Mouse (Mus musculus): Measurements from ENCODE around the gene Zfhx3.
A peak's percentile ranks its signal among the peaks of the same experiment; 100 is the strongest.

Zfhx3 gene

GRCm38 (mm10) chr8:108706848-108707541 is 764.6 kb downstream of the Zfhx3 start:
- no peak for DNase-seq

GRCm38 (mm10) chr8:108707576-108708281 is 765.3 kb downstream of the Zfhx3 start:
- DNase-seq, result no peak

GRCm38 (mm10) chr8:108708833-108709387 is 766.5 kb downstream of the Zfhx3 start:
- peak; percentile 35 to 47 for DNase-seq

GRCm38 (mm10) chr8:108709441-108709840 is 767.0 kb downstream of the Zfhx3 start:
- DNase-seq, result no peak

- DNase-seq, result no peak
Measured at GRCm38 (mm10) chr8:108709928-108710606, 767.6 kb downstream of the Zfhx3 start.

- peak in 1 of 2 experiments; percentile 43 for DNase-seq
Measured at GRCm38 (mm10) chr8:108710607-108711489, 768.4 kb downstream of the Zfhx3 start.

- DNase-seq, result no peak
Measured at GRCm38 (mm10) chr8:108711490-108711793, 769.0 kb downstream of the Zfhx3 start.

- DNase-seq, result no peak
Measured at GRCm38 (mm10) chr8:108712001-108712411, 769.6 kb downstream of the Zfhx3 start.

- no peak for DNase-seq
Measured at GRCm38 (mm10) chr8:108712607-108713006, 770.2 kb downstream of the Zfhx3 start.

GRCm38 (mm10) chr8:108713346-108714142 is 771.1 kb downstream of the Zfhx3 start:
- DNase-seq, result peak; percentile 32 to 45

GRCm38 (mm10) chr8:108714143-108714635 is 771.7 kb downstream of the Zfhx3 start:
- DNase-seq, result no peak

GRCm38 (mm10) chr8:108714636-108715415 is 772.4 kb downstream of the Zfhx3 start:
- DNase-seq, result peak; percentile 75 to 86

- DNase-seq, result no peak
Measured at GRCm38 (mm10) chr8:108715416-108715948, 773.0 kb downstream of the Zfhx3 start.

GRCm38 (mm10) chr8:108716291-108716811 is 773.9 kb downstream of the Zfhx3 start:
- DNase-seq, result no peak

GRCm38 (mm10) chr8:108717545-108717944 is 775.1 kb downstream of the Zfhx3 start:
- no peak for DNase-seq

GRCm38 (mm10) chr8:108718031-108718430 is 775.6 kb downstream of the Zfhx3 start:
- peak; percentile 41 to 61 for DNase-seq

GRCm38 (mm10) chr8:108720840-108721239 is 778.4 kb downstream of the Zfhx3 start:
- DNase-seq, result no peak

- peak; percentile 62 to 76 for DNase-seq
Measured at GRCm38 (mm10) chr8:108722671-108723513, 780.4 kb downstream of the Zfhx3 start.

GRCm38 (mm10) chr8:108723636-108724035 is 781.2 kb downstream of the Zfhx3 start:
- DNase-seq, result no peak
